Mouse (Mus musculus) E14TG2a.4 (cell line): ENCODE data around the gene Cdh13.

Source experiments
- H3K27me3 ChIP-seq: 2 replicates; pipeline ENCODE4 v1.6.1; 2014; ENCODE audit warnings: low read length, control low read depth; ENCODE audit not compliant: insufficient read depth
- H3K36me3 ChIP-seq: 2 replicates; pipeline ENCODE4 v1.6.1; 2014; ENCODE audit warnings: low read length, control low read depth; ENCODE audit not compliant: insufficient read depth
- H3K4me1 ChIP-seq: replicated peaks from 2 replicates; pipeline ENCODE4 v1.6.1; 2014; ENCODE audit warnings: low read depth, low read length, control low read depth
- H3K4me3 ChIP-seq: replicated peaks from 2 replicates; pipeline ENCODE4 v1.5.1; 2014; ENCODE audit warnings: mild to moderate bottlenecking, low read length
- H3K9me3 ChIP-seq: 2 replicates; pipeline ENCODE4 v1.6.1; 2014; ENCODE audit warnings: low read length, control low read depth
- CTCF ChIP-seq: conservative IDR thresholded peaks from 2 replicates; pipeline ENCODE4 v1.5.1; 2014; ENCODE audit warnings: low read length
- NANOG ChIP-seq: IDR thresholded peaks from 2 replicates; pipeline ENCODE4 v1.6.1; 2014; ENCODE audit warnings: borderline replicate concordance, low read length, mixed read lengths
- POU5F1 ChIP-seq: IDR thresholded peaks from 2 replicates; pipeline ENCODE4 v1.6.1; 2014; ENCODE audit warnings: low read length, borderline replicate concordance

Cdh13 gene

GRCm38 (mm10) chr8:118380058-118380457 is 96.5 kb downstream of the Cdh13 start:
- Histone ChIP-seq H3K4me1 (no peaks in the 10 kb centered on the region), H3K27me3 (no peaks in the 10 kb centered on the region; the same call in 1 of the 2 replicates), H3K36me3 (no peaks in the 10 kb centered on the region), H3K4me3 (no peak overlapping the region), H3K9me3 (no peaks in the 10 kb centered on the region)
- TF ChIP-seq NANOG (no peak), POU5F1 (no peak), CTCF (no peak)

DNA sequence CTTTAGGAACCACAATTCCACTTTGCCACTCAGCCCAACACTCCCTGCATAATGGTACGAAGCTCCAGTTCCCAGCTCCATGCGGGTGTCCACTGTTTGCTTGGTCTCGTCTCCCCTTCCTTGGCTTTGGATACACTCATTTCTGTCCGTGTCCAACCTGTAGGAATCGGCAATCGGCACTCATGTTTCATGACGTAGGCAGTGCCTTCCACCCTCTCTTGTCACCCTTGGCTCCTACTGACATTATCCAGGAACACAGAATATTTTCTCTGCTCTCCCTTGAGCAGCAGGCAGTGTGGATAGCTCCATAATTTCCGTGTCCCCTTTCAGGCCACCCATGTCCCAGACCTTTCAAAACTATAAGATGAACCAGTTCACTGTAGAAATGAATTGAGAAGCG is 97.2 kb downstream of the Cdh13 start:
- Histone ChIP-seq H3K27me3 (no peaks in the 10 kb centered on the region; the same call in 1 of the 2 replicates), H3K9me3 (no peaks in the 10 kb centered on the region), H3K4me3 (no peak overlapping the region), H3K36me3 (no peaks in the 10 kb centered on the region), H3K4me1 (no peaks in the 10 kb centered on the region)
- TF ChIP-seq NANOG (no peak), CTCF (no peak), POU5F1 (no peak)

DNA sequence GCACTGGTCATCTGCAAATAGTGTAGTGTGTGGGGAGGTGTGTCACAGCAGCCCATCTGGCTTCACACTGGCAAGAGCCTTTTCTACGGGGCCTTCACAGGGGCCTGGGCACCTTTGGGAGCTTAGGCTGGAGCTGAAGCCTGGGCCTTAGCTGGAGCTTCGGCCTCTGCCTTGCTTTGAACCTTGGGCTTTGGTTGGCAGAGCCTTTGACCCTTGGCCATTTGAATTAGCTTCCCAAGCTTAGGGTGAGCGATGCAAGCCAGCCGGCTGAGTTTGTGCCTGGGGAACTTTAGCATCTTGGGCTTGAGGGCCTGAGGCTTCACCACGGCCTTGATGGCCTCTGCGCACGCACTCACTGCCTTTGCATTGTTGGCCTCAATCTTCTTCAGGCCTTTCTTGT is 98.1 kb downstream of the Cdh13 start:
- H3K27me3 ChIP-seq: no peaks in the 10 kb centered on the region; the same call in 1 of the 2 replicates
- H3K36me3 ChIP-seq: no peaks in the 10 kb centered on the region
- no peaks in the 10 kb centered on the region for H3K9me3 ChIP-seq
- no peak overlapping the region for H3K4me3 ChIP-seq
- TF ChIP-seq CTCF: no peak
- TF ChIP-seq POU5F1: no peak
- no peak for TF ChIP-seq NANOG
- H3K4me1 ChIP-seq: no peaks in the 10 kb centered on the region

DNA sequence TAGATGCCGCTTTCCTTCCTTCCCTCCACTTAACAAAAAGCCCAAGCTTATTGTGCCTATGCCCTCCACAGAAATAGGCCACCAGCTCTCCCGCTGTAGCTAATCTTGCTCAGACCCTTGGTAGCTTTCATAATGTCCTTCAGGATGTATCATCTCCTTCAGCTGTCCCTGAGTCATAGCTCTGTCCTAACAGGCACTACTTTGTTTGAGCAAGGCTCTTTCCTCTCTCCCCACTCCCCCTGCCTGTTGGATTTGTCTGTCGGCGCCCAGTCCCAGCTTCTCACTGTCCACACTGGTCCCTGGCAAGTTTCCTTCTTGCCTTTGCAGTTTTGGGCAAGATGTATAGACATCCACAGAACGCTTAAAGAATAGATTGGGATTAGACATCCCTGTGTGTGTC is 100.8 kb downstream of the Cdh13 start:
- Histone ChIP-seq H3K4me3 (no peak overlapping the region), H3K9me3 (no peaks in the 10 kb centered on the region)
- TF ChIP-seq NANOG: no peak
- no peak for TF ChIP-seq POU5F1
- TF ChIP-seq CTCF: no peak

GRCm38 (mm10) chr8:118389456-118389855 is 105.9 kb downstream of the Cdh13 start:
- Histone ChIP-seq H3K9me3 (no peaks in the 10 kb centered on the region), H3K4me1 (peaks cover 21% of the 10 kb centered on the region), H3K4me3 (no peak overlapping the region), H3K36me3 (no peaks in the 10 kb centered on the region), H3K27me3 (no peaks in the 10 kb centered on the region)
- TF ChIP-seq POU5F1: no peak

More for the DNA sequence above, 100.8 kb downstream of the Cdh13 start:
- Histone ChIP-seq H3K36me3 (no peaks in the 10 kb centered on the region), H3K27me3 (no peaks in the 10 kb centered on the region; the same call in 1 of the 2 replicates), H3K4me1 (no peaks in the 10 kb centered on the region)

DNA sequence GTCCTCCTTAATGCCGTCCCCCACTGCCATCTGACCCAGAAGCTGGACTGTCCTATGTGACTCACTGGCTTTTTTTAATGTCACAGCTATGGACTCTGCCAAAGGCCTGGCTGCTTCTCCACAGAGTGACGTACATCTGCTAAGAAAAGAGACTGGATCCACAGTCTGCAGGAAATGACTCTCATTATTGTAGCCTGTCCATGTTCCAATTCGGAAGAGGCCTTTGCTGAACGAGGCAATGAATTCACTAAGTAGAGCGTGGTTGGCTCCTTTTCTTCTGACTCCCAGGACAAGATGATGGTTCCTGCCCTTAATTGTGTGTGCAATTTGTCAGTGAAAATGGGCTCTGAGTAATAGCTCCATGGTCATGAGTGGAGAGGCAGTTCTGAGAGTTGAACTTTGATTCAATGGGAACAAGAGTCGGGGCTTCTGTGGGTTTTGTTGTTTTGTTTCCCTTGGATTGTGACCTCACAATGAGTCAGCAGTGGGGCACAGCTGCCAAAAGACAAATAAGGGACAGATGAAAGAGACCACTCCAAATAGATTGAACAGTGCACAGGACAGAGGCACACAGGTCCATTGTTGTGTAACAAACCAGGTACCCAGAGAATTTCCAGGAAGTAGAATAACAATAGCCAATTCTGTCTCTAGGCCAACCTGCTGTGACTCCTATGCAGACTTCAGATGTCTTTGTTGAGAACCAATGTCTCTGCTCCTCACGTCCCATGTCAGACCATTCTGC is 110.5 kb downstream of the Cdh13 start:
- Histone ChIP-seq H3K27me3 (no peaks in the 10 kb centered on the region), H3K4me3 (no peak overlapping the region), H3K9me3 (no peaks in the 10 kb centered on the region), H3K4me1 (peaks cover 47% of the 10 kb centered on the region), H3K36me3 (no peaks in the 10 kb centered on the region)
- TF ChIP-seq CTCF (no peak), POU5F1 (0 out of 2 replicates have a peak, but pooled peaks have one; percentile 4), NANOG (peak; percentile 70; the same call in 1 of the 2 replicates)

DNA sequence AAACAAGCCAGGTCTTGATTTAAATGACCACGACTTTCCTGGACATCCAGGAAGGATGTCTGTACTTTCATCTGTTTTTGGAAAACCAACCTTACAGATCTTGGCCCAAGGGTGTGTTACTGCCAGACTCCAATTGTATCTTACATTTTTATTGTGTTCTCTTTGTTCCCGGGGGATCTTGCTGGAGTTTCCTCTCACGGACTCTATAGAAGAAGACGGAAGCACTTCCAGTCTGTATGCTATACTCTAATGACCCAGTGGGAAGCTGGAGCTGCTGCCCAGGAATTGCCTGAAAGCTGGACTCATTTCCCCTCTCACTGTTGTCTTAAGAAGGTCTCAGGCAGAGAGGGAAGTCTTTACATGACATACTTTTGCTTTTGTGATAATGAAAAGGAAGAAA is 111.6 kb downstream of the Cdh13 start:
- Histone ChIP-seq H3K27me3 (no peaks in the 10 kb centered on the region), H3K4me3 (no peak overlapping the region), H3K4me1 (peaks cover 47% of the 10 kb centered on the region), H3K36me3 (no peaks in the 10 kb centered on the region), H3K9me3 (no peaks in the 10 kb centered on the region)
- TF ChIP-seq NANOG (no peak), POU5F1 (no peak), CTCF (no peak)

DNA sequence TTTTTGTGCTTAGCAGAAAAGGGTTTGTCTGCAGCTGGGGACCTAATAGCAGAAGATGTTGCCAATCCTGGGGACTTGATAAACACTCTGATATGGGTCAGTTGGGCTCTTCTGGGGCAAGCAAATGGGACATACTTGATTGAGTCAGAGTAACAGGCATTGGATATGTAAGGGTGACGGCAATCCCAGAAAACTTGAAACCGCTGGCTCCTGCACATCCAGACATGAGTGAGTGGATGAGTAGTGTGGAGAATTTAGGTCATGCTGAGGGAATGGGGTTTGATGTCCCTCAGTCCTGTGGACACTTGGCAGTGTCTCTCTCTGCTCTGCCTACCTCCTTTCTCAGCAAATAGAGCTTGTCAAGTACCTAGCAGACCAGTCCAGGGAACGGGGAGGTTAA is 121.3 kb downstream of the Cdh13 start:
- TF ChIP-seq POU5F1: no peak
- no peak for TF ChIP-seq CTCF
- no peak for TF ChIP-seq NANOG
- H3K4me1 ChIP-seq: peaks cover 14% of the 10 kb centered on the region
- H3K4me3 ChIP-seq: no peak overlapping the region
- H3K27me3 ChIP-seq: no peaks in the 10 kb centered on the region
- H3K9me3 ChIP-seq: peaks cover 13% of the 10 kb centered on the region
- no peaks in the 10 kb centered on the region for H3K36me3 ChIP-seq

- peaks cover 25% of the 10 kb centered on the region for H3K4me1 ChIP-seq
- H3K4me3 ChIP-seq: no peak overlapping the region
- TF ChIP-seq CTCF: no peak
- TF ChIP-seq NANOG: no peak
- no peak for TF ChIP-seq POU5F1
- H3K36me3 ChIP-seq: no peaks in the 10 kb centered on the region
- H3K9me3 ChIP-seq: peaks cover 27% of the 10 kb centered on the region
- H3K27me3 ChIP-seq: no peaks in the 10 kb centered on the region
Measured at GRCm38 (mm10) chr8:118407322-118407721, 123.8 kb downstream of the Cdh13 start.
